In genomic region chr14:100316780-100317179, GRCm38 (mm10) we compare ENCODE assay signal across 22 mouse cellular contexts.
"Had no signal": no experiment of that assay in that cellular context is flagged by ENCODE, and none has a peak within 500 bp of the region (broad histone marks: within the 10 kb centered on the region; RNA-seq: fewer than 3 reads in every experiment).

No protein-coding gene starts in this region.

- H3K4me1 ChIP-seq: kidney, embryonic 15.5 days; limb, embryonic 12.5 days; limb, embryonic 15.5 days; midbrain, embryonic 12.5 days; midbrain, embryonic 15.5 days; neural tube, embryonic 12.5 days; neural tube, embryonic 15.5 days; stomach, embryonic 15.5 days had no signal

- H3K9me3 ChIP-seq: kidney, embryonic 15.5 days; limb, embryonic 12.5 days; limb, embryonic 15.5 days; lung, embryonic 15.5 days; midbrain, embryonic 12.5 days; midbrain, embryonic 15.5 days; neural tube, embryonic 12.5 days; neural tube, embryonic 15.5 days; stomach, embryonic 15.5 days had no signal

- H3K27ac ChIP-seq: kidney, embryonic 15.5 days; limb, embryonic 12.5 days; limb, embryonic 15.5 days; liver, embryonic 14.5 days; lung, embryonic 15.5 days; midbrain, embryonic 12.5 days; midbrain, embryonic 15.5 days; neural tube, embryonic 12.5 days; neural tube, embryonic 15.5 days; stomach, embryonic 15.5 days had no signal

- H3K27me3 ChIP-seq: kidney, embryonic 15.5 days; limb, embryonic 12.5 days; limb, embryonic 15.5 days; lung, embryonic 15.5 days; midbrain, embryonic 12.5 days; midbrain, embryonic 15.5 days; neural tube, embryonic 12.5 days; neural tube, embryonic 15.5 days; stomach, embryonic 15.5 days had no signal

- H3K4me2 ChIP-seq: kidney, embryonic 15.5 days; limb, embryonic 12.5 days; limb, embryonic 15.5 days; liver, embryonic 11.5 days; lung, embryonic 15.5 days; midbrain, embryonic 12.5 days; midbrain, embryonic 15.5 days; neural tube, embryonic 12.5 days; neural tube, embryonic 15.5 days; stomach, embryonic 15.5 days had no signal

- DNase-seq: kidney, adult 8-10 months; kidney, postnatal 10 days; kidney, postnatal 4 days; left cerebral cortex, postnatal 4 days; liver, postnatal 0 days; lung, postnatal 10 days; lung, postnatal 4 days; right cerebral cortex, postnatal 25 days; spleen, adult 18-20 months; thymus, postnatal 25 days had no signal

- H3K9ac ChIP-seq: kidney, embryonic 15.5 days; limb, embryonic 12.5 days; limb, embryonic 15.5 days; liver, embryonic 14.5 days; liver, postnatal 0 days; lung, embryonic 15.5 days; midbrain, embryonic 12.5 days; midbrain, embryonic 15.5 days; neural tube, embryonic 12.5 days; neural tube, embryonic 15.5 days; stomach, embryonic 15.5 days had no signal

- ATAC-seq: intestine, postnatal 0 days; liver, postnatal 0 days; midbrain, embryonic 15.5 days had no signal

- H3K36me3 ChIP-seq: kidney, embryonic 15.5 days; limb, embryonic 12.5 days; limb, embryonic 15.5 days; lung, embryonic 15.5 days; midbrain, embryonic 12.5 days; midbrain, embryonic 15.5 days; neural tube, embryonic 12.5 days; neural tube, embryonic 15.5 days; stomach, embryonic 15.5 days had no signal

- H3K4me3 ChIP-seq: kidney, embryonic 15.5 days; limb, embryonic 12.5 days; limb, embryonic 15.5 days; lung, embryonic 15.5 days; midbrain, embryonic 12.5 days; midbrain, embryonic 15.5 days; neural tube, embryonic 12.5 days; neural tube, embryonic 15.5 days; stomach, embryonic 15.5 days had no signal
